Mouse (Mus musculus): Measurements from ENCODE around the gene Hspb2.

The Hspb2 gene

DNA sequence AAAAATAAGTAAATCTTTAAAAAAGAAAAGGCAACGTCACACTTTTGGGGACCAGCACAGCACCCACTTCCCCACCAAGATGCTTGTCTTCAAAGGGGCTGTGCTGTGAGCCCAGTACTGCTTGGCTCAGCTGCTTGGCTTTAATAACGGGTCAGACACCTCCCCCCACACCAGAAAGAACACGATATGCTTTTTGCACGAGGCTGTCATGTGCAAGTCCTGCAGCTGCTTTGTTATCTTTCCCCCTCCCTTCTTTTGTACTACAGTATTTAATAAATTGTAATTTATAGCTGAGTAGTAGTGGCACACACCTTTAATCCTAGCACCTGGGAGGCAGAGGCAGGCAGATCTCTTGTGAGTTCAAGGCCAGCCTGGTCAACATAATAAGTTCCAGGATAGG, 33.3 kb downstream of the Hspb2 start:
- DNase-seq (ENCODE audit: low read depth in 2 of 2, low spot score in 2 of 2), result no peak

DNA sequence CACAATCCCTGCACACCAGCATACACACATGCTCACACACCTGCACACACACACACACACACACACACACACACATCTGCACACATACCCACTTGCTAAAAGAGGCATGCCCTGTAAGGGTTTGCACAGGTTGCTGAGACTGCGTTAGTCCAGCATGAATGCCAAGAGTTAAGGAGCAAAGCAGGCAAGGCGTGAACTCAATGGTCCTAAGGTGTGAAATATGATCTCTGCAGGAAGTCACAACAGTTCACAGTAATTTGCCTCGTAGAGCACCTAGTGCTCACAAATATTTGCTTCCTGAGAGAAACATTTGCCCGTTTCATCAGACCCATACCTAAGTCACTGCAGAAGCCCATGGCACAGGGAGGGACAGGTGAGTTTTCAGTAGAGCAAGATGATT, 38.0 kb downstream of the Hspb2 start:
- DNase-seq (ENCODE audit: low read depth in 2 of 2, low spot score in 2 of 2), result no peak

DNA sequence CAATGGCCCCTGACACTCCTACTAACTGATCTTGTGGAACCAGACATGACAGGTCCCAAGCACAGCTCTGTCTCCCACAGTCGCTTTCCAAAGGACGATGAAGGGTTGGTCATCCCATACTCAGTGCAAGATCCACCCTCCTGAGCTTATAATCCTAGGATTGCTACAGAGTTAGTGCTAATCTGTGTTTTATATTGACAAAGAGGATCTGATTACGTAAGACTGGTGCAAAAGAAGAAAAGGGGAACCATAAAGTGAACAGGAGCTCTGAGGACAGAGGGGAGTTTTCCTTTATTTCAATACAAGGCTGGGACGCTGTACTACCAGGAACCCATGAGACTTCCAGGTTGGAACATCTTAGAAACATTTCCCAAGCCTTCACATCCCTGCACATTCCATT, 40.8 kb downstream of the Hspb2 start:
- no peak for DNase-seq (ENCODE audit: low read depth in 2 of 2, low spot score in 2 of 2)

DNA sequence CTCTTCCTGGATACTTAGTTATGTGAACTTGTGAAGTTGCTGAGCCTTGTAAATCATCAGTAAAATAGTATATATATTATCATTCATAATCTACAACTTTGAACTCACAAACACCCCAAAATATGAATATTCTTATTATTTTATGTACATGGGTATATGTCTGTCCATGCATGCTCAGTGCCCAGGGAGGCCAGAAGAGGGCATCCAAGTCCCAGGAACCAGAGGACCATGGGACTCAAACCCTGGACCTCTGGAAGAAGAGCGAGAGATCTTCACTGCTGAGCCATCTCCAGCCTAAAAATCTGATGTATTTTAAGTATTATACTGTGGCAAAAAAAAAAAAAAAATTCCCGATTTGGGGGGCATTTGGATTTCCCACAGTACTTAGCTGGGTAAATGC, 43.0 kb downstream of the Hspb2 start:
- DNase-seq (ENCODE audit: low read depth in 2 of 2, low spot score in 2 of 2), result no peak

DNA sequence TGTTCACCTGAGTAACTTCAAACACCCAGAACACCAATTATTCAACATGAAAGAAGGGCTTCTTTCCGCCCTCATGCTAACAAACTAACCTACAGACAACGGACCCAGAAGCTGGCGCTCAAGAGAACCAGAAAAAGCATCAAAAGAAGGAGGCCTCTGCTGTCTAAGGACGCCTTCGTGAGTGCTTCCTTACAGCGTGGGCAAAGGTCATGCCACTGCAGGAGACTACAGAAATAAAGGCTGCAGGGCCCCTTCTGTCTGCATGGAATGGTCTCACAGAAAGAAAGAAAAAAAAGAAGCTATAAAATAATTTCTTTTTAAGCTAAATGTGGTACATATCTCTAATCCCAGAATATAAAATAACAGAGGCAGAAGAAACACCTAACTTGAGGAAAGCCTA, 47.2 kb downstream of the Hspb2 start:
- DNase-seq (ENCODE audit: low read depth in 2 of 2, low spot score in 2 of 2), result no peak
